Mouse (Mus musculus) liver, embryonic 14.5 days (tissue): Measurements from ENCODE around the gene Lmx1a. TPM values are rescaled to one million over a fixed set of nuclear protein-coding genes. Genes with fewer than 3 reads are reported as not detected.

Experiments
- ATAC-seq: fragments of 200-750 bp; cut with Nextera tagmentation; 2 replicates; pipeline ENCODE4 v1.8.0; 2017; ENCODE audit warnings: moderate number of reproducible peaks, mild to moderate bottlenecking, moderate library complexity; ENCODE audit not compliant: insufficient read depth
- DNase-seq, 3 experiments: peaks; one replicate each; pipeline ENCODE4 v3.0.0-alpha.2; 2012 to 2013; ENCODE audit warnings: low read depth in 3 of 3, low spot score in 3 of 3
- H3K27ac ChIP-seq: fragments of 300-500 bp; sonication (generic); 2 replicates; pipeline ENCODE4 v1.5.1; 2014; ENCODE audit warnings: moderate library complexity, mild to moderate bottlenecking, control low read depth, inconsistent platforms
- H3K27me3 ChIP-seq: fragments of 300-500 bp; sonication (generic); 2 replicates; pipeline ENCODE4 v1.6.1; 2014; ENCODE audit warnings: mild to moderate bottlenecking, low read length, moderate library complexity; ENCODE audit not compliant: control insufficient read depth, insufficient read depth
- H3K36me3 ChIP-seq: fragments of 300-500 bp; sonication (generic); replicated peaks from 2 replicates; pipeline ENCODE4 v1.6.1; 2014; ENCODE audit warnings: low read depth; ENCODE audit not compliant: control insufficient read depth, insufficient read depth
- H3K4me1 ChIP-seq, 2 experiments: fragments of 200-500 bp in 1 of 2; fragments of 300-500 bp in 1 of 2; sonication (generic) in 1 of 2; replicated peaks; 2 replicates each; pipeline ENCODE4 v1.6.1; 2012 to 2014; ENCODE audit warnings: antibody characterized with exemption in 1 of 2, inconsistent platforms in 1 of 2, low read length in 1 of 2; ENCODE audit not compliant: control insufficient read depth in 2 of 2, insufficient read depth in 2 of 2
- H3K4me2 ChIP-seq: fragments of 300-500 bp; sonication (generic); 2 replicates; pipeline ENCODE4 v1.6.1; 2014; ENCODE audit warnings: low read depth, mild to moderate bottlenecking, control low read depth, moderate library complexity
- H3K4me3 ChIP-seq, 2 experiments: fragments of 200-500 bp in 1 of 2; fragments of 300-500 bp in 1 of 2; sonication (generic) in 1 of 2; 2 replicates each; pipeline ENCODE4 v1.5.1; 2012 to 2014; ENCODE audit warnings: low read depth in 2 of 2, low read length in 2 of 2, mild to moderate bottlenecking in 2 of 2, control low read depth in 1 of 2, inconsistent platforms in 1 of 2, moderate library complexity in 1 of 2; ENCODE audit not compliant: insufficient read depth in 1 of 2
- H3K9ac ChIP-seq: fragments of 300-500 bp; sonication (generic); replicated peaks from 2 replicates; pipeline ENCODE4 v1.6.1; 2014; ENCODE audit warnings: mild to moderate bottlenecking, control low read depth, moderate library complexity
- H3K9me3 ChIP-seq: fragments of 300-500 bp; sonication (generic); 2 replicates; pipeline ENCODE4 v1.6.1; 2016; ENCODE audit warnings: low read length, mixed read lengths; ENCODE audit not compliant: control insufficient read depth
- CTCF ChIP-seq: IDR thresholded peaks from 2 replicates; pipeline ENCODE4 v1.5.1; 2016; ENCODE audit warnings: antibody characterized with exemption, low read depth, control low read depth
- EP300 ChIP-seq: IDR thresholded peaks from 2 replicates; pipeline ENCODE4 v1.6.1; 2016; ENCODE audit warnings: antibody characterized with exemption, low read depth
- WGBS: fragments of 180-500 bp; shearing (Covaris S2); extraction: QIAGEN DNeasy Blood & Tissue Kit; methylation state at CpG from one replicate; pipeline ENCODE4 v1.1.7; 2014; ENCODE audit not compliant: insufficient replicate concordance; 5-methylcytosine and 5-hydroxymethylcytosine counted together
- polyA plus RNA-seq, 2 experiments: library from polyadenylated mRNA; depleted of rRNA in 1 of 2; stranded (reverse) in 1 of 2; unstranded in 1 of 2; fragments of >200 nt; fragmentation: Nextera tagmentation in 1 of 2; extraction: Ambion mirVana in 1 of 2; gene quantifications; 2 replicates each; pipeline versions ENCODE4 v1.2.1 to v1.2.3; 2012 to 2014

Gene Lmx1a
- polyA plus RNA-seq, 2 experiments: 0.06 to 0.08 TPM

DNA sequence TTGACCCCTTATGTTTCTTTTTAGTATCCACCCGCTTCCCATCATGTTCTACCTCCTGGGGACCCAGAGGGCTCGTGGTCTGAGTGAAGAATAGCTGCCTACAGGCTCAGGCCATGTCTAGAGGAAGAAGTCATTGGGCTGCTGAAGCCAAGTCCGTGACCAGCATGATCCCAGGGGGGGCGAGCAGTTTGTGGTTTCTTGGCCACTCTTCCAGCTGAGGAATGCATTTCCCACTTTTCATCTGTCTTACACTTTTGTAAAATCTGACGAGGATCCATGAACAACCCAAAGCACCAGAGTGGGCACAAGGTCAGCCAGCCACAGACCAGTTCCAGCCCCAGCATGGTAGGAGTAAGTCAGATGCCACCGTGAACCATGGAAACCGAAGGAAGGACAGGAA lies 50.2 kb downstream of the Lmx1a start:
- Histone ChIP-seq H3K4me1 (no peaks in the 10 kb centered on the region), H3K27ac (no peak overlapping the region), H3K36me3 (no peaks in the 10 kb centered on the region), H3K4me3 (no peak overlapping the region), H3K9me3 (no peaks in the 10 kb centered on the region), H3K4me2 (no peak overlapping the region), H3K9ac (no peak overlapping the region), H3K27me3 (no peaks in the 10 kb centered on the region)
- no peak for ATAC-seq
- DNase-seq: no peak
- no peak for TF ChIP-seq EP300
- TF ChIP-seq CTCF: no peak
- WGBS: 54% methylated on average over 7 of the region's 7 CpGs

DNA sequence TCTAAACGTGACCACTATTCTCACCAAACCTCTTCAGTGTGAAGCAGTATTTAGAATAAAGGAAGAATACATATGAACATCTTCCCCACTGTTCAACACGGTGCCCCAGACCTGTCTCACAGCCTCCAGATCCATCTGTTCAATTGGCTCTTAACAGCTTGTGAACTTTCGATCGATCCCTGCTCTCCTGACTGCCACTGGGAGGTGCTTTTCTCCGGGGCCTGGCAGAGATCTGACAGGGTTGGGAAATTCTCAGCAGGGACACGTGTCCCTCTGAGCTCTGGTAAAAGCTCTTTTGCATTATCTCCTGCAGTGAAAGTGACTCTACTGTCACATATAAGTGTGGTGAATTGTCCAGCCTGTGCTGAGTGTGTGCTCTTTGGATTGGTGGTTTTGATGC lies 57.6 kb downstream of the Lmx1a start:
- no peaks in the 10 kb centered on the region for H3K9me3 ChIP-seq
- ATAC-seq (no peak), DNase-seq (no peak)
- no peaks in the 10 kb centered on the region for H3K4me1 ChIP-seq
- H3K4me3 ChIP-seq: no peak overlapping the region
- no peaks in the 10 kb centered on the region for H3K36me3 ChIP-seq
- H3K4me2 ChIP-seq: no peak overlapping the region
- H3K27me3 ChIP-seq: no peaks in the 10 kb centered on the region
- no peak overlapping the region for H3K9ac ChIP-seq
- no peak overlapping the region for H3K27ac ChIP-seq
- TF ChIP-seq CTCF: no peak
- no peak for TF ChIP-seq EP300
- 37% methylated on average over 6 of the region's 6 CpGs for WGBS

DNA sequence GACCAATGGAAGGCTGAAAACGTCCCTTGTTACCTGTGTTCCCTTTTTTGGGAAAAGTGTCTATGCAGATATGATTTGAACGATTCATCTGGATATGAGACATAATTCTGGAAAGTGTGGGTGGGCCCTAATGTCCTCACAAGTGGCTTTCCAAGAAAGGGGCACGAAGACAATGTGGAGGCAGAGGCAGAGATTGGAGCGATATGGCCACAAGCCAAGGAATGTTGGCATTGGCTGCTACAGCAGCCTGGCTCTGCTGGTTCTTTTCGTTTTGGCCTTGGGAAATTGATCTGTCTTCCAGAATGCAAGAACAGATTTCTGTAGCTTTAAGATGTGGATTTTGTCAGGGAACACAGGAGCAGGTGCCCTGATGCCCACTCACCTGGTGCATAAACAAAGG lies 63.6 kb downstream of the Lmx1a start:
- Histone ChIP-seq H3K27me3 (no peaks in the 10 kb centered on the region), H3K36me3 (no peaks in the 10 kb centered on the region), H3K4me2 (no peak overlapping the region), H3K4me1 (no peaks in the 10 kb centered on the region), H3K9me3 (no peaks in the 10 kb centered on the region), H3K27ac (no peak overlapping the region), H3K9ac (no peak overlapping the region), H3K4me3 (no peak overlapping the region)
- DNase-seq: no peak
- no peak for TF ChIP-seq EP300
- no peak for TF ChIP-seq CTCF
- ATAC-seq: no peak
- WGBS: 60% methylated on average over 5 of the region's 5 CpGs

DNA sequence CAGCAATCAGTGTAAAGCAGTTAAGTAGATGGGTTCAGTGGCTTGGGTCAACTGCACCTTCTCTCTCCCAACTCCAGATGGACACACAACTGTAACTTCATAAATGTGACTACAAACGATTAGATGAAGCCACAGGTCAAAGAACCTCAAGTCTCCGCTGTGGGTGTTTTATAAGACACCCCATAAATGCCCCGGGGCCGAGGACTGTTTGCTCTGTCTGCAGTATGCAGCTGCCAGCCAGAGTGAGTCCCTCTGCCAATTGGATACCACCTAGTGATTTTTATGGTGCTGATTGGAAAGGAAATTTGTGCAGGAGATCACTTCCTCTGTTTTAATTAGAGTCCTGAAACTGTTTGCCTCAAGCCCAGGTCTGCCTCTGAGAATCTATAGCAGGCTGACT lies 65.0 kb downstream of the Lmx1a start:
- no peaks in the 10 kb centered on the region for H3K27me3 ChIP-seq
- no peak overlapping the region for H3K9ac ChIP-seq
- no peak overlapping the region for H3K4me2 ChIP-seq
- 51% methylated on average over 4 of the region's 4 CpGs for whole genome bisulfite sequencing
- ATAC-seq: no peak
- H3K27ac ChIP-seq: no peak overlapping the region
- no peak for TF ChIP-seq CTCF
- no peak for TF ChIP-seq EP300
- no peak for DNase-seq
- H3K36me3 ChIP-seq: no peaks in the 10 kb centered on the region
- no peak overlapping the region for H3K4me3 ChIP-seq
- H3K4me1 ChIP-seq: no peaks in the 10 kb centered on the region
- H3K9me3 ChIP-seq: no peaks in the 10 kb centered on the region

DNA sequence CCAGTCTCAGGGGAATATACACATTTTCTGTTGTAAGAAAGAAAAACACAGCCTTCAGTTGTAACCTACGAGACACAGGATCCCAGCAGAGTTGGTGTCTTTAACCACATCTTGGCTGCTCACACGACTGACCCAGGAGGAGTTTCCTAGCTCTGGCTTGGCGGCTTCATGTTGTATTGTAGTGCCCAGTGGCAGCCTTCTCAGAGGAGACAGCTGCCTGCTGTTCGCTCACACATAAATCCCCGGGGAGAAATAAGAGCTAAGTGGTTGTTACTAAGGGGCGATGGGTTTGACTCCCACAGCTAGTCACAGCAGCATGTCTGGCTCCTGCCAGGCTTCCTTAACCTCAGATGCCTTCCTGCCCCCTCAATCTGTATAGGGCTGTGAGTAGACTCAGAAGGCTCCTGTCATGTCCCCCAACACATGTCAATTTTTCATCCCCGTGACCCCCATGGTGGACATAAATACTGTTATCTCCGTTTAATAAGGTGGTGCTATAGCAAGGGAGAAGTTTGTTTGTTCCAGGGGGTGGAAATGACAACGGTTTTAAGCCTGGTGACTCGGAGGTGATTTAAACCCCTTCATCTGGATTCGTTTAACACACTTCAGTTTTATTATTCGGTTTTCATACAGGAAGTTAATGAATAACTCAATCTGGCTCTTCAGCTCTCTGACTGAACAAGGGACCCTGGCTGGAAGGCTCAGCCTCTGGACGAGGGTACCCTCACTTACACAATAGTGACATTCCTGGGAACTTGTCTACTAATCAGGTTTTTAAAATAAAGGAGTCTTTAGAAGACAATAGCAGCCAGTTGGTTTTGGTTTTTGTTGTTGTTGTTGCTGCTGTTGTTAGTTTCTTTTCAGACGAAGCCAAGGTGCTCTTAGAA lies 65.8 kb downstream of the Lmx1a start:
- Histone ChIP-seq H3K4me2 (no peak overlapping the region), H3K27ac (no peak overlapping the region), H3K27me3 (no peaks in the 10 kb centered on the region), H3K9me3 (no peaks in the 10 kb centered on the region), H3K36me3 (no peaks in the 10 kb centered on the region), H3K4me1 (no peaks in the 10 kb centered on the region), H3K9ac (no peak overlapping the region), H3K4me3 (no peak overlapping the region)
- ATAC-seq: no peak
- TF ChIP-seq CTCF (no peak), EP300 (no peak)
- WGBS: 32% methylated on average over 14 of the region's 14 CpGs
- DNase-seq: no peak
